ENCODE assay signal across 9 mouse cellular contexts in genomic region chr8:70891356-70891755, GRCm38 (mm10). TPM values are rescaled to one million over a fixed set of nuclear protein-coding genes. Genes with fewer than 3 reads are reported as not detected.
A peak's percentile ranks its signal among the peaks of the same experiment; 100 is the strongest.
DNase-seq lines count a peak whose midpoint lies in the region; ATAC-seq lines count a peak whose summit lies in the region.
"Had no signal": no experiment of that assay in that cellular context is flagged by ENCODE, and none has a peak within 500 bp of the region (broad histone marks: within the 10 kb centered on the region; RNA-seq: fewer than 3 reads in every experiment).

No protein-coding gene starts in this region.

- H3K9ac ChIP-seq in kidney, embryonic 15.5 days: no peak overlapping the region
- no peak overlapping the region for H3K9ac ChIP-seq in lung, embryonic 15.5 days

- intact Hi-C loops in gastrocnemius, postnatal 36 days (cut with DNase I): loop anchor here (2.0 to 10.0 kb wide), 2 partner anchors 15 to 313 kb away; no protein-coding TSS in a partner anchor

- DNase-seq in urinary bladder, postnatal 25 days (ENCODE audit: low spot score): peak; percentile 64
- DNase-seq in urinary bladder, adult 2 months (ENCODE audit: low spot score): no peak
- no peak for DNase-seq in left cerebral cortex, adult 11 months (ENCODE audit: low spot score)
- no peak for DNase-seq in frontal cortex, postnatal 10 days (ENCODE audit: low spot score in 2 of 2)
- no peak for DNase-seq in gastrocnemius, postnatal 36 days
- DNase-seq in spleen, postnatal 14 days (ENCODE audit: low spot score in 2 of 2): no peak

- H3K36me3 ChIP-seq in kidney, embryonic 15.5 days: peaks cover 31% of the 10 kb centered on the region
- peaks cover 24% of the 10 kb centered on the region for H3K36me3 ChIP-seq in lung, embryonic 15.5 days

- 0 out of 2 replicates have a peak overlapping the region, but pooled peaks have one; percentile 6 for H3K4me3 ChIP-seq in kidney, embryonic 15.5 days (replicated peaks)
- H3K4me3 ChIP-seq in lung, embryonic 15.5 days: no peak overlapping the region

- H3K4me2 ChIP-seq in kidney, embryonic 15.5 days: peak overlapping the region; percentile 56
- H3K4me2 ChIP-seq in lung, embryonic 15.5 days: peak overlapping the region; percentile 39; the same call in 1 of the 2 replicates

- no peaks in the 10 kb centered on the region for H3K9me3 ChIP-seq in kidney, embryonic 15.5 days (replicated peaks)
- H3K9me3 ChIP-seq in lung, embryonic 15.5 days: no peaks in the 10 kb centered on the region

- no peak overlapping the region for H3K27ac ChIP-seq in kidney, embryonic 15.5 days
- H3K27ac ChIP-seq in lung, embryonic 15.5 days: no peak overlapping the region

- peaks cover 56% of the 10 kb centered on the region for H3K27me3 ChIP-seq in kidney, embryonic 15.5 days
- H3K27me3 ChIP-seq in lung, embryonic 15.5 days: peaks cover 42% of the 10 kb centered on the region

- ATAC-seq in kidney, embryonic 15.5 days (replicated peaks; ENCODE audit: low FRiP score): peak; percentile 26
- ATAC-seq in lung, embryonic 15.5 days (ENCODE audit: borderline replicate concordance, extremely low read depth, low FRiP score, low TSS enrichment): no peak

- peaks cover 44% of the 10 kb centered on the region for H3K4me1 ChIP-seq in kidney, embryonic 15.5 days
- H3K4me1 ChIP-seq in lung, embryonic 15.5 days: peaks cover 24% of the 10 kb centered on the region

- WGBS in kidney, embryonic 15.5 days: 6% methylated on average over 20 of the region's 21 CpGs
- WGBS in lung, embryonic 15.5 days: 6% methylated on average over 21 of the region's 21 CpGs

RNA-seq across cellular contexts. Expression of gene Slc5a5, which starts 1.2 kb away (rescaled TPM):
- polyA plus RNA-seq in urinary bladder, adult 2 months (2012; rRNA removed): 1.7 and 2.3 TPM in 2 replicates
- 0.06 and 0.25 TPM in 2 replicates for polyA plus RNA-seq in kidney, embryonic 15.5 days (2015; fragmentation: Nextera tagmentation; extraction: Ambion mirVana)
- polyA plus RNA-seq in lung, embryonic 15.5 days (2015; fragmentation: Nextera tagmentation; extraction: Ambion mirVana): 0.25 and 0.29 TPM in 2 replicates
- total RNA-seq in gastrocnemius, postnatal 36 days (2021): under 1 TPM in 1 of 2 experiments, not detected in 1; 0.10 TPM
- total RNA-seq: gastrocnemius, postnatal 4 days had no signal

RNA-seq across cellular contexts. Expression of gene Rpl18a, which starts 5.9 kb away (rescaled TPM):
- 3,950 and 3,976 TPM in 2 replicates for polyA plus RNA-seq in urinary bladder, adult 2 months (2012; rRNA removed)
- 4,326 and 4,329 TPM in 2 replicates for polyA plus RNA-seq in kidney, embryonic 15.5 days (2015; fragmentation: Nextera tagmentation; extraction: Ambion mirVana)
- 4,502 and 4,535 TPM in 2 replicates for polyA plus RNA-seq in lung, embryonic 15.5 days (2015; fragmentation: Nextera tagmentation; extraction: Ambion mirVana)
- 100 to 1,000 TPM; 802 to 969 TPM for total RNA-seq in gastrocnemius, postnatal 36 days (2021)

RNA-seq across cellular contexts. Expression of gene Map1s, which starts 14.4 kb away (rescaled TPM):
- polyA plus RNA-seq in urinary bladder, adult 2 months (2012; rRNA removed): 30.8 and 34.4 TPM in 2 replicates
- polyA plus RNA-seq in kidney, embryonic 15.5 days (2015; fragmentation: Nextera tagmentation; extraction: Ambion mirVana): 49.7 and 58.9 TPM in 2 replicates
- 49.8 and 50.9 TPM in 2 replicates for polyA plus RNA-seq in lung, embryonic 15.5 days (2015; fragmentation: Nextera tagmentation; extraction: Ambion mirVana)
- 10 to 100 TPM in 1 of 2 experiments, 1 to 10 TPM in 1; 9.6 to 15.6 TPM for total RNA-seq in gastrocnemius, postnatal 36 days (2021)

RNA-seq across cellular contexts. Expression of gene Ccdc124, which starts 17.6 kb away (rescaled TPM):
- polyA plus RNA-seq in urinary bladder, adult 2 months (2012; rRNA removed): 70.9 and 74.6 TPM in 2 replicates
- 115 and 123 TPM in 2 replicates for polyA plus RNA-seq in kidney, embryonic 15.5 days (2015; fragmentation: Nextera tagmentation; extraction: Ambion mirVana)
- 112 and 118 TPM in 2 replicates for polyA plus RNA-seq in lung, embryonic 15.5 days (2015; fragmentation: Nextera tagmentation; extraction: Ambion mirVana)
- total RNA-seq in gastrocnemius, postnatal 36 days (2021): 10 to 100 TPM; 56.2 to 64.3 TPM

RNA-seq across cellular contexts. Expression of gene Kcnn1, which starts 28.3 kb away (rescaled TPM):
- 5.5 and 5.6 TPM in 2 replicates for polyA plus RNA-seq in urinary bladder, adult 2 months (2012; rRNA removed)
- 2.6 and 2.9 TPM in 2 replicates for polyA plus RNA-seq in kidney, embryonic 15.5 days (2015; fragmentation: Nextera tagmentation; extraction: Ambion mirVana)
- 1.2 TPM in 2 replicates for polyA plus RNA-seq in lung, embryonic 15.5 days (2015; fragmentation: Nextera tagmentation; extraction: Ambion mirVana)
- total RNA-seq in gastrocnemius, postnatal 36 days (2021): 10 to 100 TPM; 12.8 to 18.3 TPM
